Mouse (Mus musculus) heart, embryonic 14.5 days (tissue): ENCODE measurements around the gene Rnft2. TPM values are rescaled to one million over a fixed set of nuclear protein-coding genes. Genes with fewer than 3 reads are reported as not detected.

Experiments used
- ATAC-seq: fragments of 200-750 bp; cut with Nextera tagmentation; 2 replicates; pipeline ENCODE4 v1.8.0; 2017; ENCODE audit warnings: low read depth, moderate TSS enrichment; ENCODE audit not compliant: insufficient number of reproducible peaks, insufficient read depth, low FRiP score
- H3K27ac ChIP-seq, 2 experiments: fragments of 200-500 bp in 1 of 2; fragments of 300-500 bp in 1 of 2; sonication (generic) in 1 of 2; replicated peaks in 1 of 2; 2 replicates each; pipeline ENCODE4 v1.5.1; 2012 to 2014; ENCODE audit warnings: low read depth in 2 of 2, low read length in 2 of 2, control low read depth in 1 of 2, mild to moderate bottlenecking in 1 of 2, mixed read lengths in 1 of 2; ENCODE audit not compliant: control insufficient read depth in 1 of 2, insufficient read depth in 1 of 2
- H3K27me3 ChIP-seq: fragments of 300-500 bp; sonication (generic); 2 replicates; pipeline ENCODE4 v1.6.1; 2014; ENCODE audit warnings: mild to moderate bottlenecking, low read length, control low read depth; ENCODE audit not compliant: control insufficient read depth, insufficient read depth
- H3K36me3 ChIP-seq: fragments of 300-500 bp; sonication (generic); 2 replicates; pipeline ENCODE4 v1.6.1; 2014; ENCODE audit warnings: mild to moderate bottlenecking, control low read depth, low read length, mixed read lengths; ENCODE audit not compliant: control insufficient read depth, insufficient read depth
- H3K4me1 ChIP-seq, 2 experiments: fragments of 200-500 bp in 1 of 2; fragments of 300-500 bp in 1 of 2; sonication (generic) in 1 of 2; 2 replicates each; pipeline ENCODE4 v1.6.1; 2012 to 2014; ENCODE audit warnings: low read length in 2 of 2, control low read depth in 1 of 2, mixed read lengths in 1 of 2; ENCODE audit not compliant: control insufficient read depth in 2 of 2, insufficient read depth in 2 of 2
- H3K4me2 ChIP-seq: fragments of 300-500 bp; sonication (generic); 2 replicates; pipeline ENCODE4 v1.6.1; 2014; ENCODE audit warnings: mild to moderate bottlenecking, low read length
- H3K4me3 ChIP-seq, 2 experiments: fragments of 200-500 bp in 1 of 2; fragments of 300-500 bp in 1 of 2; sonication (generic) in 1 of 2; 2 replicates each; pipeline ENCODE4 v1.5.1; 2012 to 2014; ENCODE audit warnings: low read length in 2 of 2, mild to moderate bottlenecking in 2 of 2, control low read depth in 1 of 2, low read depth in 1 of 2, moderate library complexity in 1 of 2; ENCODE audit not compliant: control insufficient read depth in 1 of 2, insufficient read depth in 1 of 2
- H3K9ac ChIP-seq: fragments of 300-500 bp; sonication (generic); 2 replicates; pipeline ENCODE4 v1.6.1; 2014; ENCODE audit warnings: mild to moderate bottlenecking, low read length
- H3K9me3 ChIP-seq: fragments of 300-500 bp; sonication (generic); 2 replicates; pipeline ENCODE4 v1.6.1; 2016; ENCODE audit warnings: low read length, control low read depth; ENCODE audit not compliant: control insufficient read depth
- WGBS: fragments of 180-500 bp; shearing (Covaris S2); extraction: QIAGEN DNeasy Blood & Tissue Kit; methylation state at CpG from one replicate; pipeline ENCODE4 v1.1.7; 2014; 5-methylcytosine and 5-hydroxymethylcytosine counted together
- polyA plus RNA-seq: library from polyadenylated mRNA; unstranded; fragments of >200 nt; fragmentation: Nextera tagmentation; extraction: Ambion mirVana; gene quantifications from 2 replicates; pipeline ENCODE4 v1.2.1, GENCODE M21; 2014

Rnft2 gene
- polyA plus RNA-seq, 1 experiment from 2014 or later = 1.2 TPM

GRCm38 (mm10) chr5:118192221-118192620 lies 52.7 kb downstream of the Rnft2 start:
- H3K4me3 ChIP-seq = no peak overlapping the region
- no peak for ATAC-seq
- no peaks in the 10 kb centered on the region for H3K4me1 ChIP-seq
- H3K27ac ChIP-seq = no peak overlapping the region
- H3K4me2 ChIP-seq = no peak overlapping the region
- no peaks in the 10 kb centered on the region for H3K36me3 ChIP-seq
- H3K27me3 ChIP-seq = peaks cover 41% of the 10 kb centered on the region
- H3K9ac ChIP-seq = no peak overlapping the region
- WGBS = 22% methylated on average over 18 of the region's 18 CpGs
- H3K9me3 ChIP-seq = no peaks in the 10 kb centered on the region

DNA sequence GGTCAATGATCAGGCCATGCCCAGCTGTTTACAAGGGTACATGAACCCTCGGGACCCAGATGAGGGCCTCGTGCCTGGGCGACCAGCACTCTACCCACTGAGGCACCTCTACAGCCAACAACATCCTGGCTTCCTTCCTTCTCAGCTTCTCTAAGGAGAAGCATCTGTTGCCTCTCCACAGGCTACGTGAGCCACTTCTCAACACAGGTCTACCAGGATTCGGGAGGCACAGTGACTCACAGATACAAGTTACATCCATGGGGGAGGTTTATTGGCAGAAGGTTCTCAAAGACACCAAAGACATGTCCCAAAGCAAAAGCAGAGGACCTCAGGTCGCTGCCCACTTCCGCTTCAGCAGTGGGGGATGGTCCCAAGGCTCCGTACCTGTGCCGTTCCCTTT lies 54.4 kb downstream of the Rnft2 start:
- H3K27me3 ChIP-seq = peaks cover 41% of the 10 kb centered on the region
- no peak for ATAC-seq
- H3K9me3 ChIP-seq = no peaks in the 10 kb centered on the region
- WGBS = 80% methylated on average over 9 of the region's 9 CpGs
- no peak overlapping the region for H3K4me3 ChIP-seq
- no peak overlapping the region for H3K27ac ChIP-seq
- H3K9ac ChIP-seq = no peak overlapping the region
- no peaks in the 10 kb centered on the region for H3K4me1 ChIP-seq
- no peak overlapping the region for H3K4me2 ChIP-seq
- no peaks in the 10 kb centered on the region for H3K36me3 ChIP-seq

GRCm38 (mm10) chr5:118188356-118188755 lies 56.6 kb downstream of the Rnft2 start:
- Histone ChIP-seq H3K9ac (no peak overlapping the region), H3K27me3 (peaks cover 39% of the 10 kb centered on the region), H3K4me1 (no peaks in the 10 kb centered on the region), H3K9me3 (no peaks in the 10 kb centered on the region), H3K4me3 (no peak overlapping the region), H3K27ac (no peak overlapping the region), H3K36me3 (no peaks in the 10 kb centered on the region), H3K4me2 (no peak overlapping the region)
- WGBS = 68% methylated on average over 6 of the region's 6 CpGs
- no peak for ATAC-seq

DNA sequence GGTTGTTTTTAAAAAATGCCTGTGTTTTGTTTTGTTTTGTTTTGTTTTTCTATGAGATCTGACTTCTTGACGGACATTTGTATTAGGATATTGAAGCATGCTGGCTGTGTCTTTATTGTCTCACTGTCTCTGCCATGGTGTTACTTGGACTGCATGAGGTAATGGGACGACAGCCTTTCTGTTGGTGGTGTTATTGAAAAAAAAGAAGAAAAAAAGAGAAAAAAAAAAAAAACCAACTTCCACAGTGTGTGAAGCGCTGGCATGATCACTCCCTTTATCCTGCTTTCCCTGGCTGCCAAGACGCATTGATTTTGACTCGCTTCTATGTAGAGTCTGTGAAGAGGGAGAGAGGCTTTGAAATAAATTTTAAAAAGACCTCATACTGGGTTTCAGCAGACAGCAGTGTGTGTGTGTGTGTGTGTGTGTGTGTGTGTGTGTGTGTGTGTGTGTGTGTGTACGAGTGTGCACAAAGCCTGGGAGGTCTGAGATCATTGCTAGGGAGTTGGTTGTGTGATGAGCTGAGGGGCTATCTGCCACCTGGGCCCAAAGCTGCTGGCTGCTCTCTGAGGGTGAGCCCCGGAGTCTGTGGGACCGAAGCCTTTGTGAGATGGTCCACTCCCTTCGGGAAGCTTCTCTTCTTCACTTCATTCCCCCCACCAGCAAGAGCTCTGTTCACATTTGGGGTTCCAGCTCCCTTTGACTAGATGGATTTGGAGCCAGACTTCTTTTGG lies 57.8 kb downstream of the Rnft2 start:
- Histone ChIP-seq H3K9me3 (no peaks in the 10 kb centered on the region), H3K36me3 (no peaks in the 10 kb centered on the region), H3K27ac (no peak overlapping the region), H3K9ac (no peak overlapping the region), H3K27me3 (peaks cover 30% of the 10 kb centered on the region), H3K4me1 (no peaks in the 10 kb centered on the region), H3K4me2 (no peak overlapping the region), H3K4me3 (no peak overlapping the region)
- ATAC-seq = no peak
- 76% methylated on average over 8 of the region's 9 CpGs for WGBS

GRCm38 (mm10) chr5:118177640-118178039 lies 67.3 kb downstream of the Rnft2 start:
- no peak for ATAC-seq
- peaks cover 5 to 6% of the 10 kb centered on the region in 2 experiments; a peak in 3 of 4 replicates for H3K4me1 ChIP-seq
- H3K27me3 ChIP-seq = peaks cover 25% of the 10 kb centered on the region
- no peak overlapping the region for H3K4me2 ChIP-seq
- no peak overlapping the region for H3K9ac ChIP-seq
- peaks cover 6% of the 10 kb centered on the region for H3K9me3 ChIP-seq
- H3K4me3 ChIP-seq = no peak overlapping the region
- no peaks in the 10 kb centered on the region for H3K36me3 ChIP-seq
- 65% methylated on average over 7 of the region's 7 CpGs for WGBS
- H3K27ac ChIP-seq = no peak overlapping the region

GRCm38 (mm10) chr5:118175137-118175536 lies 69.8 kb downstream of the Rnft2 start:
- Histone ChIP-seq H3K4me2 (peak overlapping the region; percentile 57; the same call in 1 of the 2 replicates), H3K36me3 (no peaks in the 10 kb centered on the region), H3K9ac (no peak overlapping the region), H3K27ac (no peak overlapping the region), H3K4me1 (peaks cover 5 to 23% of the 10 kb centered on the region in 2 experiments), H3K27me3 (peaks cover 47% of the 10 kb centered on the region), H3K9me3 (peaks cover 6% of the 10 kb centered on the region), H3K4me3 (no peak overlapping the region)
- ATAC-seq = no peak
- WGBS = 38% methylated on average over 2 of the region's 2 CpGs

DNA sequence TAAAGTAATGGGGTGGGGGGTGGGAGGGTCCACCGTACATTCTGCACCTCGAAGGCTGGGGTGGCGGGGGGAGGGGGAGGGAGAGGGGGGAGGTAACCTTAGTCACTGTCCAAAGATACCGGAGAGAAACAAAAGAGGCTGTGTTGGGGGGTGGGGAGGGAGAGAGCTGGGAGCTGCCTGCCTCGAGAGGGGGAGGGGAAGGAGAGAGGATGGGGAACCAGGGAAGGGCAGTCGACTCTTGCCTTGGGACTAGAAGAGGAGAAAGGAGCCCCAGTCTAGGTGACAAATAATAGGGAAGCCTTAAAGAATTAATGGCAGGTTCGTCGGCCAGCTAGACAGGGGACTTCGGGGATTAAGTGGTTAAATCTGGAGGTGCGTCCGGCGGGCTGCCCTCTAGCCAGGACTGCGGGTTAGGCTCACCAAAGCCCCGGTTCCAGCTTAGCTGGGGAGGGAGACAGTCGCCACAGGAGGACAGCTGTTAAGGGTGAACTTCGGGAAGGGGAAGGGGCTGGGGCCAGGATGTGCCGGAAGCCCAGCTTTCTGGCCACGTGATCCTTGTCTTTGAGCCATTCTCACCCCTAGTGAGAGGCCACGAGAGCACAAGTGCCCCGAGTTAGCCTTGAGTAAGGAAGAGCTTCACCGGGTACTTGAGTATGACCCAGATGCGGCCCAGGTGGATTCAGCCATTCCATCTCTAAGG lies 70.5 kb downstream of the Rnft2 start:
- peak overlapping the region; percentile 26 to 29; a peak in 2 of 4 replicates for H3K4me3 ChIP-seq
- H3K36me3 ChIP-seq = no peaks in the 10 kb centered on the region
- no peak for ATAC-seq
- H3K4me1 ChIP-seq = peaks cover 5 to 23% of the 10 kb centered on the region in 2 experiments
- peaks cover 6% of the 10 kb centered on the region for H3K9me3 ChIP-seq
- H3K4me2 ChIP-seq = peak overlapping the region; percentile 57
- no peak overlapping the region for H3K27ac ChIP-seq
- H3K9ac ChIP-seq = peak overlapping the region; percentile 38; the same call in 1 of the 2 replicates
- peaks cover 54% of the 10 kb centered on the region for H3K27me3 ChIP-seq
- 0% methylated on average over 22 of the region's 22 CpGs for WGBS
